Mouse (Mus musculus) intestine, embryonic 16.5 days (tissue): ENCODE measurements at regions not wholly inside any gene's neighbourhood (a gene's known extent, or its start where the extent isn't known, plus 50 kb on each side); places are given as distances from the start of the nearest gene placed in this dataset.

Experiments
- ATAC-seq: fragments of 200-750 bp; cut with Nextera tagmentation; 2 replicates; pipeline ENCODE4 v1.8.0; 2017; ENCODE audit warnings: moderate TSS enrichment, moderate library complexity
- H3K27ac ChIP-seq: fragments of 300-500 bp; sonication (generic); 2 replicates; pipeline ENCODE4 v1.5.1; 2014; ENCODE audit warnings: mild to moderate bottlenecking, low read length
- H3K27me3 ChIP-seq: fragments of 300-500 bp; sonication (generic); replicated peaks from 2 replicates; pipeline ENCODE4 v1.6.1; 2014; ENCODE audit warnings: low read length, control low read depth, mixed read lengths; ENCODE audit not compliant: control insufficient read depth, insufficient read depth
- H3K36me3 ChIP-seq: fragments of 300-500 bp; sonication (generic); 2 replicates; pipeline ENCODE4 v1.6.1; 2014; ENCODE audit warnings: low read length, control low read depth; ENCODE audit not compliant: control insufficient read depth, insufficient read depth
- H3K4me1 ChIP-seq: fragments of 300-500 bp; sonication (generic); 2 replicates; pipeline ENCODE4 v1.6.1; 2014; ENCODE audit warnings: low read length, control low read depth, mixed read lengths; ENCODE audit not compliant: control insufficient read depth, insufficient read depth
- H3K4me2 ChIP-seq: fragments of 300-500 bp; sonication (generic); 2 replicates; pipeline ENCODE4 v1.6.1; 2014; ENCODE audit warnings: low read depth, low read length, control low read depth
- H3K4me3 ChIP-seq: fragments of 300-500 bp; sonication (generic); 2 replicates; pipeline ENCODE4 v1.5.1; 2014; ENCODE audit warnings: mild to moderate bottlenecking, low read length
- H3K9ac ChIP-seq: fragments of 300-500 bp; sonication (generic); 2 replicates; pipeline ENCODE4 v1.6.1; 2014; ENCODE audit warnings: low read depth, low read length
- H3K9me3 ChIP-seq: fragments of 300-500 bp; sonication (generic); 2 replicates; pipeline ENCODE4 v1.6.1; 2016; ENCODE audit warnings: low read length, control low read depth; ENCODE audit not compliant: control insufficient read depth
- WGBS: fragments of 180-500 bp; shearing (Covaris S2); extraction: QIAGEN DNeasy Blood & Tissue Kit; methylation state at CpG from one replicate; pipeline ENCODE4 v1.1.7; 2014; 5-methylcytosine and 5-hydroxymethylcytosine counted together

GRCm38 (mm10) chr8:125314221-125314984 is 255.2 kb downstream of the Sipa1l2 start:
- no peaks in the 10 kb centered on the region for H3K27me3 ChIP-seq
- no peak overlapping the region for H3K27ac ChIP-seq
- H3K4me1 ChIP-seq: peaks cover 10% of the 10 kb centered on the region
- no peaks in the 10 kb centered on the region for H3K36me3 ChIP-seq
- H3K9ac ChIP-seq: no peak overlapping the region
- no peak for ATAC-seq
- no peaks in the 10 kb centered on the region for H3K9me3 ChIP-seq
- no peak overlapping the region for H3K4me2 ChIP-seq
- no peak overlapping the region for H3K4me3 ChIP-seq
- WGBS: 63% methylated on average over 10 of the region's 10 CpGs

DNA sequence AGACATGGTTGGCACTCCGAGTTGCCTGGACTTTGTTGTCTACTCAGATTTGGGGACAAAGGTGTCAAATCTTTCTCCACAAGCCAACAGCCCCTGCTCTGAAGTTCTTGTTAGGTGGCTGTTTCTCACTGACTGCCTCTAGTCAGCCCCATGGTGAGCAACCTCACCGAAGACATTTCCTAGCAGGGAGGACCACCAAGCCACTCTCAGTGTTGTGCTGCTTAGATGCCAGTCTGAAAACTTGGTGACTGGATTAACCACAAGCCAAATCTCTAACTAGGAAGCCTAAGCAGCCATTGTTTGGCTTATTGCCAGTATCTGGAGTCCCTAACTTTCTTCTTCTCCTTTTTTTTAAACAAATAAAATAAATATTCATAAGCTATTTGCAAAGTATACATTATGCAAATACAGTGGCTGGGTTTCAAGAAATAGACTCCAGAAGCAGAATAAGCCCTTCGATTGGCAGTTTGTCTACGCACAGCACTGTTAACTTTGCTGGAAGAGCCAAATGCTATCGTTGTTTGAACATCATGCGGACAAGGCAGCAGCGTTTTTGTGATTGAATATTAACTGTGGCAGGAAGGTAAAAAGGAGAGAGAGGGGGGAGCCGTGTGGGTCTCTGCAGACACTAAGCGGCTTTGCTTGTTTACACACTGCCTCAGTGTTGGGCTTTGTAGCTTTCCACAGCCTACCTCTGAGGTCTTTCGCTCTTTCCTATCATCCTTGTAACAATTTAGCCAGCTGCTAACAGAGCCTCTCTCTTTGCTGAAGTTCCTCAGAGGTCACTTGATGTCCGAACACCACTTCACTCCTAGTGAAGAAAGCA is 257.4 kb downstream of the Disc1 start:
- H3K4me3 ChIP-seq: no peak overlapping the region
- H3K9ac ChIP-seq: no peak overlapping the region
- no peaks in the 10 kb centered on the region for H3K27me3 ChIP-seq
- peaks cover 10% of the 10 kb centered on the region for H3K4me1 ChIP-seq
- 30% methylated on average over 11 of the region's 11 CpGs for WGBS
- no peak overlapping the region for H3K27ac ChIP-seq
- no peaks in the 10 kb centered on the region for H3K36me3 ChIP-seq
- H3K4me2 ChIP-seq: no peak overlapping the region
- H3K9me3 ChIP-seq: no peaks in the 10 kb centered on the region
- no peak for ATAC-seq
